Mouse (Mus musculus) heart, adult 18-20 months (tissue): ENCODE measurements around the gene Iars2. TPM values are rescaled to one million over a fixed set of nuclear protein-coding genes. Genes with fewer than 3 reads are reported as not detected.

Experiments
- microRNA-seq, 2 experiments: library from miRNA; unstranded; fragments of <30 nt; microRNA quantifications; one replicate each; pipeline ENCODE4 v1.2.0; 2022
- total RNA-seq, 2 experiments: library from RNA; stranded (reverse); gene quantifications; 2 replicates each; pipeline ENCODE4 v1.2.3; 2021

The Iars2 gene
- total RNA-seq, 2 experiments from 2014 or later: 74.5 to 85.3 TPM

Small RNA genes lying within 50 kb of the gene (microRNA-seq; reads per million reads assigned to microRNA genes)
- gene Mir194-1 (11.8 to 29.4 reads per million in 2 experiments), gene Mir215 (8.7 to 80.5 reads per million in 2 experiments), gene Mir664 (199 to 203 reads per million in 2 experiments)

Other genes with a start within 250 kb of the Iars2 start
- gene Rab3gap2, start 125.3 kb downstream of the Iars2 start, total RNA-seq: 10 to 100 TPM; 21.5 to 22.7 TPM
- 10 to 100 TPM; 27.8 to 28.1 TPM for gene Bpnt1, start 2.8 kb upstream of the Iars2 start, total RNA-seq
- 10 to 100 TPM; 76.2 TPM for gene Eprs, start 33.6 kb upstream of the Iars2 start, total RNA-seq
- not detected for gene Slc30a10, start 125.5 kb upstream of the Iars2 start, total RNA-seq